Mouse (Mus musculus): ENCODE measurements around the gene Ccdc189. TPM values are rescaled to one million over a fixed set of nuclear protein-coding genes. Genes with fewer than 3 reads are reported as not detected.

Gene Ccdc189
- polyA plus RNA-seq, 1 experiment from 2014 or later: 10.8 TPM

DNA sequence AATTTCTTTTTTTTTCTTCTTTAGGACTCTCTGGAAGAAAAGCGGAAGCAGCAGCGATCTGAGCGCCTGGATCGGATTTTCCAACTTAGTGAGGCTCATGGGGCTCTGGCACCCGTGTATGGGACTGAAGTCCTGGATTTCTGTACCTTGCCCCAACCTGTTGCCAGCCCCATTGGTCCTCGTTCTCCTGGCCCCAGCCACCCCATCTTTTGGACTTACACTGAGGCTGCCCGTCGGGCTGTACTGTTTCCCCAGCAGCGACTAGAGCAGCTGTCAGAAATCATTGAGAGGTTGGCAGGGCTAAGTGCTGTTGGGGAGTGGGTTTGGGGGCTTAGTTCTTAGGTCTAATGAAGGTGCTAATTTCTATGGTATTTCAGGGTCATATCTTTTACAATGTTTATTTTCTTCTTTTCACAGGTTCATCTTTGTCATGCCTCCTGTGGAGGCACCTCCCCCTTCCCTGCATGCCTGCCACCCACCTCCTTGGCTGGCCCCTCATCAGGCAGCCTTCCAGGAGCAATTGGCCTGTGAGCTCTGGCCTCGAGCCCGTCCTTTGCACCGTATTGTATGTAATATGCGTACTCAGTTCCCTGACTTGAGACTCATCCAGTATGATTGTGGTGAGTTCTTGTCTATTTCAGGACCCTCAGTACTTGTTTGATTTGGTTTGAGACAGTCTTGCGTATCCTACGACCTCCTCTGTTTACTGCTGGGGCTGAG, 39.1 kb downstream of the Ccdc189 start:
- no peak overlapping the region for H3K9ac ChIP-seq
- ATAC-seq (replicated peaks): no peak
- H3K36me3 ChIP-seq (replicated peaks): peaks cover 60% of the 10 kb centered on the region
- H3K27me3 ChIP-seq (replicated peaks): no peaks in the 10 kb centered on the region
- no peak overlapping the region for H3K4me2 ChIP-seq
- no peak overlapping the region for H3K4me3 ChIP-seq
- 0 out of 2 replicates have a peak, but pooled peaks cover 2% of the 10 kb centered on the region for H3K4me1 ChIP-seq
- no peak overlapping the region for H3K27ac ChIP-seq
- H3K9me3 ChIP-seq: no peaks in the 10 kb centered on the region
- 89% methylated on average over 15 of the region's 15 CpGs for WGBS

DNA sequence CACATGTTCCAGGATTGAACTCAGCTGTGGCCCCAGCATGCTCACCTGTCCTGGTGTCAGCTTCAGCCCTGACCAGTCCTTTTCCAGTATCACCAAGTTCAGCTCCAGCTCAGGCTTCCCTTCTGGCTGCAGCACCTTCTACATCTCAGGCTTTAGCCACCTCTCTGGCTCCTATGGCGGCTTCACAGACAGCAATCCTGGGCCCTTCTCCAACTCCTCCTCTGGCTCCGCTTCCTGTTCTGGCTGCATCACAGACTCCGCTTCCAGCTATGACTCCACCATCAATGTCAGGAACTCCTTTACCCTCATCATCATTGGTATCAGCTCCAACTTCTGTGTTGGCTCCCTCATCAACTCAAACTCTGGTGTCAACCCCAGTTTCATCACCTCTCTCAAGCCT, 46.7 kb downstream of the Ccdc189 start:
- Histone ChIP-seq H3K4me1 (0 out of 2 replicates have a peak, but pooled peaks cover 2% of the 10 kb centered on the region), H3K4me3 (no peak overlapping the region), H3K9ac (no peak overlapping the region), H3K4me2 (no peak overlapping the region), H3K27ac (no peak overlapping the region), H3K9me3 (no peaks in the 10 kb centered on the region), H3K36me3 (replicated peaks) (peaks cover 78% of the 10 kb centered on the region), H3K27me3 (replicated peaks) (no peaks in the 10 kb centered on the region)
- WGBS: 93% methylated on average over 3 of the region's 3 CpGs
- ATAC-seq (replicated peaks): no peak

Other genes starting within 250 kb of the Ccdc189 start
- 19.1 and 19.2 TPM in 2 replicates for gene Zfp768, start 243.0 kb downstream of the Ccdc189 start, polyA plus RNA-seq (2015; fragmentation: Nextera tagmentation; extraction: Ambion mirVana)
- gene Zfp747, start 212.5 kb downstream of the Ccdc189 start, polyA plus RNA-seq (2015; fragmentation: Nextera tagmentation; extraction: Ambion mirVana): 10.3 and 10.5 TPM in 2 replicates
- gene 9130019O22Rik, start 201.4 kb downstream of the Ccdc189 start, polyA plus RNA-seq (2015; fragmentation: Nextera tagmentation; extraction: Ambion mirVana): 5.2 and 6.6 TPM in 2 replicates
- 6.3 and 6.6 TPM in 2 replicates for gene E430018J23Rik, start 195.0 kb downstream of the Ccdc189 start, polyA plus RNA-seq (2015; fragmentation: Nextera tagmentation; extraction: Ambion mirVana)
- 5.7 and 6.4 TPM in 2 replicates for gene Zfp764, start 181.8 kb downstream of the Ccdc189 start, polyA plus RNA-seq (2015; fragmentation: Nextera tagmentation; extraction: Ambion mirVana)
- gene Zfp688, start 166.5 kb downstream of the Ccdc189 start, polyA plus RNA-seq (2015; fragmentation: Nextera tagmentation; extraction: Ambion mirVana): 32.0 and 34.2 TPM in 2 replicates
- 16.1 and 16.4 TPM in 2 replicates for gene Zfp689, start 139.4 kb downstream of the Ccdc189 start, polyA plus RNA-seq (2015; fragmentation: Nextera tagmentation; extraction: Ambion mirVana)
- 40.5 TPM in 2 replicates for gene Prr14, start 129.0 kb downstream of the Ccdc189 start, polyA plus RNA-seq (2015; fragmentation: Nextera tagmentation; extraction: Ambion mirVana)
- gene Fbrs, start 109.4 kb downstream of the Ccdc189 start, polyA plus RNA-seq (2015; fragmentation: Nextera tagmentation; extraction: Ambion mirVana): 13.8 and 15.9 TPM in 2 replicates
- gene Srcap, start 76.6 kb downstream of the Ccdc189 start, polyA plus RNA-seq (2015; fragmentation: Nextera tagmentation; extraction: Ambion mirVana): 60.4 and 68.0 TPM in 2 replicates
- 17.4 and 17.5 TPM in 2 replicates for gene Gm42715, start 69.0 kb downstream of the Ccdc189 start, polyA plus RNA-seq (2015; fragmentation: Nextera tagmentation; extraction: Ambion mirVana)
- 5.7 and 6.3 TPM in 2 replicates for gene Tmem265, start 27.2 kb downstream of the Ccdc189 start, polyA plus RNA-seq (2015; fragmentation: Nextera tagmentation; extraction: Ambion mirVana)
- 60.0 and 61.0 TPM in 2 replicates for gene Phkg2, start 15.3 kb downstream of the Ccdc189 start, polyA plus RNA-seq (2015; fragmentation: Nextera tagmentation; extraction: Ambion mirVana)
- 47.9 and 51.1 TPM in 2 replicates for gene Rnf40, start 172 bp upstream of the Ccdc189 start, polyA plus RNA-seq (2015; fragmentation: Nextera tagmentation; extraction: Ambion mirVana)
- 25.5 and 26.6 TPM in 2 replicates for gene Zfp629, start 27.2 kb upstream of the Ccdc189 start, polyA plus RNA-seq (2015; fragmentation: Nextera tagmentation; extraction: Ambion mirVana)
- gene Bcl7c, start 120.3 kb upstream of the Ccdc189 start, polyA plus RNA-seq (2015; fragmentation: Nextera tagmentation; extraction: Ambion mirVana): 52.9 and 59.2 TPM in 2 replicates
- gene Ctf1, start 124.1 kb upstream of the Ccdc189 start, polyA plus RNA-seq (2015; fragmentation: Nextera tagmentation; extraction: Ambion mirVana): 3.7 and 3.8 TPM in 2 replicates
- gene Ctf2, start 143.6 kb upstream of the Ccdc189 start, polyA plus RNA-seq (2015; fragmentation: Nextera tagmentation; extraction: Ambion mirVana): 0.12 and 0.15 TPM in 2 replicates
- 10.8 and 12.1 TPM in 2 replicates for gene Fbxl19, start 155.9 kb upstream of the Ccdc189 start, polyA plus RNA-seq (2015; fragmentation: Nextera tagmentation; extraction: Ambion mirVana)
- 8.1 and 9.8 TPM in 2 replicates for gene Orai3, start 181.2 kb upstream of the Ccdc189 start, polyA plus RNA-seq (2015; fragmentation: Nextera tagmentation; extraction: Ambion mirVana)
- 21.5 and 21.6 TPM in 2 replicates for gene Setd1a, start 188.1 kb upstream of the Ccdc189 start, polyA plus RNA-seq (2015; fragmentation: Nextera tagmentation; extraction: Ambion mirVana)
- gene Gm49388, start 197.0 kb upstream of the Ccdc189 start, polyA plus RNA-seq (2015; fragmentation: Nextera tagmentation; extraction: Ambion mirVana): not detected in 2 replicates
- gene Hsd3b7, start 212.0 kb upstream of the Ccdc189 start, polyA plus RNA-seq (2015; fragmentation: Nextera tagmentation; extraction: Ambion mirVana): 8.9 and 10.2 TPM in 2 replicates
- 19.5 and 21.8 TPM in 2 replicates for gene Stx4a, start 235.7 kb upstream of the Ccdc189 start, polyA plus RNA-seq (2015; fragmentation: Nextera tagmentation; extraction: Ambion mirVana)
- 70.0 and 72.9 TPM in 2 replicates for gene Stx1b, start 236.0 kb upstream of the Ccdc189 start, polyA plus RNA-seq (2015; fragmentation: Nextera tagmentation; extraction: Ambion mirVana)